Mouse (Mus musculus) adrenal gland, postnatal 25 days (tissue): ENCODE data around the gene Rfk. TPM values are rescaled to one million over a fixed set of nuclear protein-coding genes. Genes with fewer than 3 reads are reported as not detected.
A peak's percentile ranks its signal among the peaks of the same experiment; 100 is the strongest.

Experiments
- DNase-seq: peaks from one replicate; pipeline ENCODE4 v3.0.0; 2021; ENCODE audit warnings: mixed read lengths
- long read RNA-seq: library from polyadenylated mRNA; stranded (forward); transcript quantifications from one replicate; pipeline ENCODE4 v2.0.0, GENCODE M21; 2021
- total RNA-seq: library from RNA; stranded (reverse); gene quantifications from 2 replicates; pipeline ENCODE4 v1.2.3, GENCODE M21; 2021

The Rfk gene
- total RNA-seq: 198 and 236 TPM in 2 replicates
- long read RNA-seq, transcript Rfk-201 (4 exons, 2,482 nt): major isoform, 107 of 110 reads
- long read RNA-seq, partial matches to known transcripts: 3 of 110 reads
- long read RNA-seq, other reads (novel, unspliced or antisense): 0 of 110 reads

GRCm38 (mm10) chr19:17393841-17394591 lies at the start of gene Rfk:
TSS of gene Rfk (plus strand) at chr19:17394043.
- peak; percentile 98 for DNase-seq

GRCm38 (mm10) chr19:17344881-17345280 lies 49.0 kb upstream of the Rfk start:
- DNase-seq: no peak

- no peak for DNase-seq
These were observed 46.9 kb upstream of the Rfk start for GRCm38 (mm10) chr19:17346716-17347474.

- DNase-seq: no peak
These were observed 46.0 kb upstream of the Rfk start for GRCm38 (mm10) chr19:17347852-17348251.

- no peak for DNase-seq
These were observed 40.1 kb upstream of the Rfk start for GRCm38 (mm10) chr19:17353727-17354126.

GRCm38 (mm10) chr19:17354362-17354761 lies 39.5 kb upstream of the Rfk start:
- DNase-seq: no peak

GRCm38 (mm10) chr19:17354797-17355196 lies 39.0 kb upstream of the Rfk start:
- DNase-seq: no peak

GRCm38 (mm10) chr19:17355361-17355760 lies 38.5 kb upstream of the Rfk start:
- no peak for DNase-seq

- peak; percentile 25 for DNase-seq
These were observed 37.6 kb upstream of the Rfk start for GRCm38 (mm10) chr19:17355950-17356867.

- no peak for DNase-seq
These were observed 36.9 kb upstream of the Rfk start for GRCm38 (mm10) chr19:17356932-17357331.

GRCm38 (mm10) chr19:17357391-17357790 lies 36.5 kb upstream of the Rfk start:
- no peak for DNase-seq

- DNase-seq: no peak
These were observed 34.4 kb upstream of the Rfk start for GRCm38 (mm10) chr19:17359315-17359890.

- DNase-seq: no peak
These were observed 32.7 kb upstream of the Rfk start for GRCm38 (mm10) chr19:17361181-17361580.

- DNase-seq: peak; percentile 16
These were observed 29.1 kb upstream of the Rfk start for GRCm38 (mm10) chr19:17364741-17365140.

- DNase-seq: no peak
These were observed 27.3 kb upstream of the Rfk start for GRCm38 (mm10) chr19:17366364-17367090.

- DNase-seq: no peak
These were observed 25.3 kb upstream of the Rfk start for GRCm38 (mm10) chr19:17368557-17368956.

- DNase-seq: no peak
These were observed 24.3 kb upstream of the Rfk start for GRCm38 (mm10) chr19:17369581-17369980.

- DNase-seq: no peak
These were observed 21.1 kb upstream of the Rfk start, which contains the start of gene Gcnt1 for GRCm38 (mm10) chr19:17372701-17373100. TSS of gene Gcnt1 (minus strand) at chr19:17372844.

- DNase-seq: no peak
These were observed 15.0 kb upstream of the Rfk start for GRCm38 (mm10) chr19:17378845-17379244.

GRCm38 (mm10) chr19:17380549-17380948 lies 13.3 kb upstream of the Rfk start:
- DNase-seq: no peak

- DNase-seq: no peak
These were observed 10.9 kb upstream of the Rfk start for GRCm38 (mm10) chr19:17382807-17383397.
